In the genomic region with DNA sequence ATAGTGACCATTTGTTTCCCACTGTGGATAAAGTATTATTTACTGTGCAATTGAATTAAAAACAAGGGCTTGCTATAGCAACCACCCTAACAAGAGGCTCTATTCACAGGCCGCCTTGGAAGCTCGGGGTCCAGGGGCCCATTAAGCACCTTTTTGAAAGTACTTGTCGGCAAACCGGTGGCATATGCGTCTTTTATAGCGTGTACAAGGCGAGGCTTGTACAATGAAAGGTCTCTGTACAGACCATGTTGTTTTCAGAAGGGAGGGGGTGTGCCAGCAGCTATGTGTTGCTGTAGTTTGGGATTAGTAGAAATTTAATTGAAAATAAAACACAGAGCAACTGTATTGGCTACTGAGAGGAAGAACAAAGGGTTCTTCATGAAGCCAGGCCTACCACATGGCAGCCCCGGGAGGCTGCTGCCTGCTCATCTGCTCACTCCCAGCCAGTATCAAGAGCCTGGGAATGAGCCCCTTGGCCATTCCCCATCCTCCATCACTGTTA, we compare ENCODE assay signal across 14 mouse cellular contexts.
A peak's percentile ranks its signal among the peaks of the same experiment; 100 is the strongest.
DNase-seq lines count a peak whose midpoint lies in the region; ATAC-seq and TF ChIP-seq lines count a peak whose summit lies in the region.
"Had no signal": no experiment of that assay in that cellular context is flagged by ENCODE, and none has a peak within 500 bp of the region (broad histone marks: within the 10 kb centered on the region; RNA-seq: fewer than 3 reads in every experiment).

No protein-coding gene starts in this region.

- H3K27ac ChIP-seq in intestine, embryonic 14.5 days (ENCODE audit: low read depth) = no peak overlapping the region
- no peak overlapping the region for H3K27ac ChIP-seq in intestine, postnatal 0 days (ENCODE audit: low read depth, low read length)
- peak overlapping the region; percentile 44 for H3K27ac ChIP-seq in forebrain, embryonic 16.5 days (ENCODE audit: low read length)
- H3K27ac ChIP-seq in limb, embryonic 11.5 days (replicated peaks; ENCODE audit: low read depth, low read length) = no peak overlapping the region; the same call in 1 of the 2 replicates
- H3K27ac ChIP-seq in neural tube, embryonic 12.5 days = no peak overlapping the region
- H3K27ac ChIP-seq in kidney, embryonic 14.5 days (ENCODE audit: low read depth, low read length) = no peak overlapping the region
- H3K27ac ChIP-seq: liver, embryonic 15.5 days had no signal

- H3K9ac ChIP-seq in intestine, embryonic 14.5 days (ENCODE audit: low read length) = no peak overlapping the region
- H3K9ac ChIP-seq in intestine, postnatal 0 days (ENCODE audit: low read depth, low read length) = no peak overlapping the region
- no peak overlapping the region for H3K9ac ChIP-seq in forebrain, embryonic 16.5 days (replicated peaks; ENCODE audit: low read depth, low read length)
- H3K9ac ChIP-seq in limb, embryonic 11.5 days (ENCODE audit: low read length) = no peak overlapping the region
- H3K9ac ChIP-seq in neural tube, embryonic 12.5 days = no peak overlapping the region
- no peak overlapping the region for H3K9ac ChIP-seq in kidney, embryonic 14.5 days (ENCODE audit: low read depth, low read length)
- H3K9ac ChIP-seq: liver, embryonic 15.5 days had no signal

- no peaks in the 10 kb centered on the region for H3K27me3 ChIP-seq in intestine, embryonic 14.5 days (replicated peaks; ENCODE audit: control insufficient read depth, insufficient read depth, low read length)
- H3K27me3 ChIP-seq in intestine, postnatal 0 days (replicated peaks; ENCODE audit: control insufficient read depth, insufficient read depth, low read length) = no peaks in the 10 kb centered on the region
- H3K27me3 ChIP-seq in forebrain, embryonic 16.5 days (replicated peaks; ENCODE audit: control insufficient read depth, insufficient read depth, low read length) = peaks cover 21% of the 10 kb centered on the region
- no peaks in the 10 kb centered on the region for H3K27me3 ChIP-seq in limb, embryonic 11.5 days (ENCODE audit: control insufficient read depth, insufficient read depth, low read length)
- peaks cover 33% of the 10 kb centered on the region for H3K27me3 ChIP-seq in neural tube, embryonic 12.5 days (replicated peaks)
- no peaks in the 10 kb centered on the region for H3K27me3 ChIP-seq in kidney, embryonic 14.5 days (ENCODE audit: control insufficient read depth, insufficient read depth, low read length)
- H3K27me3 ChIP-seq: liver, embryonic 15.5 days had no signal

- WGBS in intestine, embryonic 14.5 days = 79% methylated on average over 8 of the region's 8 CpGs
- WGBS in intestine, postnatal 0 days = 77% methylated on average over 8 of the region's 8 CpGs
- WGBS in forebrain, embryonic 16.5 days = 10% methylated on average over 8 of the region's 8 CpGs
- WGBS in limb, embryonic 11.5 days = 34% methylated on average over 8 of the region's 8 CpGs
- 8% methylated on average over 8 of the region's 8 CpGs for WGBS in neural tube, embryonic 12.5 days
- 74% methylated on average over 8 of the region's 8 CpGs for WGBS in kidney, embryonic 14.5 days

- TF ChIP-seq CTCF in intestine, postnatal 0 days (IDR thresholded peaks at IDR 0.05; ENCODE audit: low read depth) = no peak

- no peak overlapping the region for H3K4me3 ChIP-seq in intestine, embryonic 14.5 days (ENCODE audit: low read depth, low read length)
- H3K4me3 ChIP-seq in intestine, postnatal 0 days (ENCODE audit: low read depth, low read length) = no peak overlapping the region
- no peak overlapping the region for H3K4me3 ChIP-seq in forebrain, embryonic 16.5 days (replicated peaks; ENCODE audit: low read length)
- no peak overlapping the region for H3K4me3 ChIP-seq in limb, embryonic 11.5 days (ENCODE audit: low read depth, low read length)
- H3K4me3 ChIP-seq in neural tube, embryonic 12.5 days = no peak overlapping the region
- no peak overlapping the region for H3K4me3 ChIP-seq in kidney, embryonic 14.5 days (ENCODE audit: low read length)
- H3K4me3 ChIP-seq: liver, embryonic 15.5 days; myocyte had no signal

- no peak overlapping the region for H3K4me2 ChIP-seq in intestine, embryonic 14.5 days (ENCODE audit: low read length)
- no peak overlapping the region for H3K4me2 ChIP-seq in intestine, postnatal 0 days (replicated peaks; ENCODE audit: low read depth)
- no peak overlapping the region for H3K4me2 ChIP-seq in forebrain, embryonic 16.5 days (ENCODE audit: low read length)
- no peak overlapping the region for H3K4me2 ChIP-seq in limb, embryonic 11.5 days (ENCODE audit: low read depth, severe bottlenecking)
- peak overlapping the region; percentile 26; the same call in 1 of the 2 replicates for H3K4me2 ChIP-seq in neural tube, embryonic 12.5 days (replicated peaks)
- H3K4me2 ChIP-seq in kidney, embryonic 14.5 days (replicated peaks; ENCODE audit: low read depth, low read length) = no peak overlapping the region
- H3K4me2 ChIP-seq: liver, embryonic 15.5 days had no signal

- DNase-seq in intestine, embryonic 14.5 days (ENCODE audit: low spot score) = no peak
- DNase-seq in limb, embryonic 11.5 days (ENCODE audit: low spot score) = peak; percentile 48
- DNase-seq in kidney, postnatal 10 days = no peak
- DNase-seq: kidney, postnatal 36 days; lung, postnatal 36 days; right cerebral cortex, adult 18-20 months; thymus, postnatal 25 days had no signal

- H3K9me3 ChIP-seq in intestine, embryonic 14.5 days (ENCODE audit: control insufficient read depth, low read length) = no peaks in the 10 kb centered on the region
- H3K9me3 ChIP-seq in intestine, postnatal 0 days (ENCODE audit: control insufficient read depth) = no peaks in the 10 kb centered on the region
- H3K9me3 ChIP-seq in forebrain, embryonic 16.5 days (ENCODE audit: control insufficient read depth, low read length) = no peaks in the 10 kb centered on the region
- H3K9me3 ChIP-seq in limb, embryonic 11.5 days (ENCODE audit: control insufficient read depth, low read length) = no peaks in the 10 kb centered on the region
- no peaks in the 10 kb centered on the region for H3K9me3 ChIP-seq in neural tube, embryonic 12.5 days
- H3K9me3 ChIP-seq in kidney, embryonic 14.5 days (ENCODE audit: control insufficient read depth, low read length) = no peaks in the 10 kb centered on the region
- H3K9me3 ChIP-seq: liver, embryonic 15.5 days had no signal

- no peaks in the 10 kb centered on the region for H3K36me3 ChIP-seq in intestine, embryonic 14.5 days (ENCODE audit: control insufficient read depth, insufficient read depth, low read length)
- H3K36me3 ChIP-seq in intestine, postnatal 0 days (ENCODE audit: control insufficient read depth, insufficient read depth) = no peaks in the 10 kb centered on the region
- H3K36me3 ChIP-seq in forebrain, embryonic 16.5 days (ENCODE audit: control insufficient read depth, insufficient read depth) = no peaks in the 10 kb centered on the region
- H3K36me3 ChIP-seq in limb, embryonic 11.5 days (ENCODE audit: control insufficient read depth, insufficient read depth, low read length) = no peaks in the 10 kb centered on the region
- H3K36me3 ChIP-seq in neural tube, embryonic 12.5 days = no peaks in the 10 kb centered on the region
- no peaks in the 10 kb centered on the region for H3K36me3 ChIP-seq in kidney, embryonic 14.5 days (ENCODE audit: control insufficient read depth, insufficient read depth, low read length)
- H3K36me3 ChIP-seq: liver, embryonic 15.5 days had no signal

- ATAC-seq in intestine, embryonic 14.5 days (replicated peaks; ENCODE audit: low FRiP score, low TSS enrichment, low read depth) = 0 out of 2 replicates have a peak, but pooled peaks have one; percentile 43
- no peak for ATAC-seq in intestine, postnatal 0 days
- peak; percentile 71 for ATAC-seq in forebrain, embryonic 16.5 days
- peak; percentile 59 for ATAC-seq in limb, embryonic 11.5 days (ENCODE audit: insufficient number of reproducible peaks, low FRiP score, low TSS enrichment, low read depth)
- peak; percentile 87 for ATAC-seq in neural tube, embryonic 12.5 days (ENCODE audit: low FRiP score, low read depth)
- ATAC-seq in kidney, embryonic 14.5 days (ENCODE audit: low FRiP score, low TSS enrichment) = no peak
- ATAC-seq in activated CD4-positive, CD25-positive, alpha-beta regulatory T cell, adult 4 months = no peak

- peaks cover 19% of the 10 kb centered on the region for H3K4me1 ChIP-seq in intestine, embryonic 14.5 days (replicated peaks; ENCODE audit: control insufficient read depth, insufficient read depth, low read length)
- H3K4me1 ChIP-seq in intestine, postnatal 0 days (replicated peaks; ENCODE audit: control insufficient read depth, insufficient read depth, low read length) = no peaks in the 10 kb centered on the region
- H3K4me1 ChIP-seq in forebrain, embryonic 16.5 days (replicated peaks; ENCODE audit: control insufficient read depth, insufficient read depth, low read length) = peaks cover 33% of the 10 kb centered on the region
- H3K4me1 ChIP-seq in limb, embryonic 11.5 days (ENCODE audit: control insufficient read depth, insufficient read depth, low read length) = peaks cover 38% of the 10 kb centered on the region
- H3K4me1 ChIP-seq in neural tube, embryonic 12.5 days = peaks cover 37% of the 10 kb centered on the region
- H3K4me1 ChIP-seq in kidney, embryonic 14.5 days (ENCODE audit: control insufficient read depth, insufficient read depth, low read length) = 0 out of 2 replicates have a peak, but pooled peaks cover 5% of the 10 kb centered on the region
- H3K4me1 ChIP-seq: liver, embryonic 15.5 days had no signal

Comparison
In these comparisons a context has a peak if more than half of its experiments do, and no peak if none do; other contexts are left out.
1. ATAC-seq: peak in intestine, embryonic 14.5 days (single experiment), forebrain, embryonic 16.5 days (single experiment), limb, embryonic 11.5 days (single experiment) and neural tube, embryonic 12.5 days (single experiment); none in intestine, postnatal 0 days (single experiment), kidney, embryonic 14.5 days (single experiment) and activated CD4-positive, CD25-positive, alpha-beta regulatory T cell, adult 4 months (single experiment).